Mouse (Mus musculus): ENCODE data around the gene Fcgr1.
"Not testable (repeated sequence)": the region's sequence is repeated elsewhere in the genome, so short reads cannot be mapped to it uniquely, and the experiment has no call there.

- not testable (repeated sequence) for TF ChIP-seq CTCF (IDR thresholded peaks at IDR 0.05; ENCODE audit: low read depth); EP300 (optimal IDR thresholded peaks at IDR 0.05)
Observed at GRCm38 (mm10) chr3:96245003-96245886, 48.5 kb downstream of the Fcgr1 start, which contains the start of gene Hist2h2aa1.
